Mouse (Mus musculus): Measurements from ENCODE around the gene Stx8.

DNA sequence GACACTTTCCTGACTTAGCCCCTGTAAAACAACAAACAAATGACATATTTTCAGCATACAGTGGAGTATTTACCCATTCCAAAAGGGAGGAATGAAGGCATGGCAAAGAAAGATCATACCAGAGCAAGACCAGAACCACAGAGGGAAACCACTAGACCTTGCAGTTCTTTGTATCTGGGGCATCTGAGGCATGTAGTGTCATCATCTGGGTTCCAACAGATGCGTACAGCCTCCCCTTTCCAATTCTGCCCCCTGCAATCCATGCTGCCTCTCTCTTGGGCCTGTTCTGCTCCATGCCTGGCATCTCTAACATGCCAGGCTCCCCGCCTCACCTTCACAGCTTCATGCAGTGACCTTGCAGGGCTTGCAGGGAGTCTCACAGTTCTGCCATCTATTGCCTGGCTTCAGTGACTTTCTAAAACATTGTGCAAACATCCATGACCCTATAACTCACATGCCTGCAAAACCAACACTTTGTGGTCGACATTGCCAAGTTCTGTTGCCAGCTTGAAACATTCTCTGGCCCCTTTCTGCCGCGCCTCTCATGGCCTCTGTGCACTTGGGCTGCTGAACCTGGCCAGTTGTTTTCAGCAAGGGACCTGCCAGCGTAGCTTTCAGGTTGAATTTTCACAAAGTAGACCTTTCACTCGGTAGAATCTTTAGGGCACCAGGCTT is 206.1 kb downstream of the Stx8 start:
- TF ChIP-seq CTCF (IDR thresholded peaks at IDR 0.05; ENCODE audit: insufficient read depth, low read length) (no peak), POLR2A (IDR thresholded peaks at IDR 0.05; ENCODE audit: borderline replicate concordance, extremely low read depth, low read depth, low read length) (no peak)
